Mouse (Mus musculus): ENCODE measurements at regions not wholly inside any gene's neighbourhood (a gene's known extent, or its start where the extent isn't known, plus 50 kb on each side); places are given as distances from the start of the nearest gene placed in this dataset.

DNA sequence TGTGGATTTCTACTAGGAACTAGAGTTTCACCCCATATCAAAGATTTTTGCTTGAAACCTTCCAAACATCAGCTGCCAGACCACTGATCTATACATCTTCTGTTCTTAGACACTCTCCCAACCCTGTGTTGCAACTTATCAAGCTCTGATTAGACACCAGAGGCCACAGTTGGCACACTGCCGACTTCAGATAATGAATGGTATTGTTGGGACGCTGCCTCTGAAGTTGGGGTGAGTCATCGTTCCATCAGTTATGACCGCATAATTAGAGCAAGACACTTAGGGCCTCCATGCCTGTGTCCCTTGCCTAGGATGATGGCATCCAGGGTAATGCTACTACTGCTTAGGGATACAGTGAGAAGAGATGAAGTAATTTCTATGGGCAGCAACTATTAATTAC is 84.3 kb upstream of the Phyhipl start:
- DNase-seq (ENCODE audit: low spot score): no peak

DNA sequence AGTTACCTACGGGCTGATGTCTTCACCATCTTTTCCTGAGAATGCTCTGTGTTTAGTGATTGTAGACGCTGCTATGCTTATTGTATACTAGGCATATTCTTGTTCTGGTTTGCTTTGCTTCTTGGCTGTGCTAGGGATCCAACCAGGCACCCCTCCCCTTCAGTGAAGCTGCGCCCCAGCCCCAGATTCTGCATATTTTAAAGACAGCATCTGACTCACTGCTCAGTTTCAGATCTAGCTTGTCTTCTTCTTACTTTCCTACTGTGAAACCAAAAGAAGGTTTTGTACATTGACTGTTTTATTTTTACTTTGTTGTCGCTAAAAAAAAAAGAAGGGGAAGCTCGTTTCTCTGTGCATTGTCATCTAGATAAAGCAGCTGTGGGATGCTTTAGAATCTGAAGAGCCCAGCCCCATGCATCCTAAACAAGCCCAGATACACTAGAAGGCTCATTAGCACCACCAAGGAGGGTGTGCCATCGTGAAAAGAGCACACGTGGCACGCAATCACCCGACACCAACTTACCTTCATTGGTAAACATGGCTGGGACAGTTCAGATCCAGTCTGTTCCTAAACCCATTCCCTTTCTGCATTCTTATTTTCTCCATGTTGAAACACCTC is 83.7 kb upstream of the Phyhipl start:
- DNase-seq (ENCODE audit: low spot score): no peak

DNA sequence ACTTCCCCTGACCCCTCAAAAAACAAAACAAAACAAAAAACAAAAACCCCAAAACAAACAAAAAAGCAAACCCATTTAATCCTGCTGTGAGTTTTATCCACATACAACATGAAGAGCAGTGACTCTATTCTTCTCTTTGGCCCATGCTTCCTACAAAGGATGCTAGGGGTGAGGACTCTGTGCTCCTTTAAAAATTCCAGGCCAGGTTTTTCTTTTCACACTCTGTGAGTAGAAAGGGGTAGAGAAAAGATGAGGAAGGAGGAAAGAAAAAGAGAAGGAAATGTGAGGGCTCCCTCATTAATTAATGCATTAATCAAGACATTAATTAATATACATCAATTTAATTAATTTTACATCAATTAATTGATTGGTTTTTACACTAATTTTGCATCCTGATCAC is 82.9 kb upstream of the Phyhipl start:
- DNase-seq (ENCODE audit: low spot score): no peak

DNA sequence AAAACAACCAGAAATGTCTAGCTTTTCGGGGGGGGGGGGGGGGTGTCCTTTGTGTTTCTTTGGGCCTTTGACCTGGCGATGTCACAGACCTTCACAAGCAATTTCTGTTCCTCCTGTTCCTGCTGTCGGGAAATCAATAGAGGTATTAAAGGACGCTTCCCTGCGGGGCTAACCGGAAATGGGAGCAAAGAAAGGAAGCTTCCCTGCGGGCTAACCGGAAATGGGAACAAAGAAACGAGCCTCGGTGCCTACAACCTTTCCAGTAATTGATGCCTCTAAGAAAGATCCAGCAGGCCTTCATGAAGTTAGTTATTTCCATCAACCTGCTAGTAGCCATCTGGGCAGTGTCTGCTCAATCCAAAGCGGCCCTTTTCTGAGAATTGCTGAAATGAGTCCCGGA is 78.2 kb upstream of the Phyhipl start:
- DNase-seq (ENCODE audit: low spot score): no peak

DNA sequence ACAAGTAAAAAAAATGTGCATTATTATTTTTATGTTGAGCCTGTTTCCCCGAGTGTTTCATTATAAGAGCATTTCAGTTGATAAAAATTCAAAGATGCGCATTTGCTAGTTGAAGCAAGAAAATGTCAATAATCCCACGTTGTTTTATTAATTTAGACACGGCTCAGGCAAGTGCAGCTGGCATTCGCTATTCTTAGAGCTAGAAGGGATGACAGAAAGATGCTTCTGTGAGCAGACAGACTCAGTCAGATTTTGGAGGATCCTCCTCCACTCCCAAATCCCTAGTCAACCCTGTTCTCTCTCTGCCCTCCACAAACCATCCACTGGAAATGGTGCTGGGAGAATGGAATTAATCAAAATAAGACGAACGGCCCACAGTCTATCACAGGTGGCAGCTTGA is 77.7 kb upstream of the Phyhipl start:
- no peak for DNase-seq (ENCODE audit: low spot score)

DNA sequence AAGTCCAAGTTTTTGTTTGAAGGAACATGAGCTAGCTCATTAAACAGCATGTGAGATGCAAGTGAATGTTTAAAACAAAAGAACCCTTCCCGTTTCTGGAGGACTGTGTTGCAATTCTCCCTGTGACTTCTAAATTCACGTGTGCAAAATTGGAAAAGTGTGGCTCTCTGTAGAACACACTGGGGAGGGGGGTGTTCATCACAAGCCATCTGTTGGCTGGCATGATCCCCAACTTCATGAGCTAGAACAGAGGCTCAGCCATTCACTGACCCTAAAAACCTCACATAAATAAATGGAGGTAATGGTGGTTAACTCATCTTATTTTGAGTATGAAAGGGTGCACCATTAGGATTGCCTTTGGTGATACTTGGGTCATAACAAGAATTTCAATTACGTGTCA is 69.3 kb upstream of the Phyhipl start:
- no peak for DNase-seq (ENCODE audit: low spot score)

DNA sequence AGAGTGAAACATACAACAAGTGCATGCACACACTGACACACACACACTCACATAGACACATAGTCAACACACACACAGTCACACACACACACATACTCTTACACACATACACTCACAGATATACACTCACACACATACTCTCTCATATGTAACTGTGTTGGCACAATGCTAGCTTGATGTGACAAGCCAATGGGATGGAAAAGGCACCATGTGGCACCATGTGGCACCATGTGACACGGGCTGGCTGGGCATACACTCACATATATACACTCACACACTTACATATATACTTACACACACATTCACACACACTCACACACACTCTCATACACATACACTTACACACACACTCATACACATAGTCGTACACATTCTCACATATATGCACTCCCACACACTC is 67.0 kb upstream of the Phyhipl start:
- no peak for DNase-seq (ENCODE audit: low spot score)

DNA sequence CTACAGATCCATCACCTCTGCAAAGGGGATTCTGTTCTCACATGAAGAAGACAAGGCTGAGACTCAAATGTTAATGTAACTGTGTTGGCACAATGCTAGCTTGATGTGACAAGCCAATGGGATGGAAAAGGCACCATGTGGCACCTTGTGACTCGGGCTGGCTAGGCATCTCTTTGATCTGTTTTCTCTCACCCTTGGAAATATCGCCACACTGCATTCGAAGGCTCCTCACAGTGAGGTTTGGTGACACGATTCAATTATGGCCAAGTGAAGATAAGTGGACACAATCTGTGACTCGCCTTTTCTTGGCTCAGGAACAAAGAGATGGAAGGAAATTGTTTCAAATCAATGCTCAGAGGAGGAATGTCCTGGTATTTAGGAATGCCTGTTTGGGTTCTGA is 66.6 kb upstream of the Phyhipl start:
- no peak for DNase-seq (ENCODE audit: low spot score)

DNA sequence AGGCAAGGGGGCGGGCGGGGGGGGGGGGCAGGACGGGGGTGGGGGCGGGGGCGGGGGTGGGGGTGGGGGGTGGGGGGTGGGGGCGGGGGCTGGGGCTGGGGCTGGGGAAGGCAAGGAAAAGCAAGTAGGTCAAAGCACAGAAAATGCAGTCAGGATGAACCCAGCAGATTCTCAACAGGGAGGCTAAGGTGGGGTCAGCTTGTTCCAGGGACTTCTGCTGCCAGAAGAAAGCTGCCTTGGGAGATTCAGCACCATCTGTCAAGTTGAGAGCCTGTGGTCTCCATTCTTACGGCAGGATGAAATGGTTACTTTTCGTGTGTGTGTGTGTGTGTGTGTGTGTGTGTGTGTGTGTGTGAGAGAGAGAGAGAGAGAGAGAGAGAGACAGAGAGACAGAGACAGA is 61.7 kb upstream of the Phyhipl start:
- DNase-seq (ENCODE audit: low spot score): peak; percentile 10

DNA sequence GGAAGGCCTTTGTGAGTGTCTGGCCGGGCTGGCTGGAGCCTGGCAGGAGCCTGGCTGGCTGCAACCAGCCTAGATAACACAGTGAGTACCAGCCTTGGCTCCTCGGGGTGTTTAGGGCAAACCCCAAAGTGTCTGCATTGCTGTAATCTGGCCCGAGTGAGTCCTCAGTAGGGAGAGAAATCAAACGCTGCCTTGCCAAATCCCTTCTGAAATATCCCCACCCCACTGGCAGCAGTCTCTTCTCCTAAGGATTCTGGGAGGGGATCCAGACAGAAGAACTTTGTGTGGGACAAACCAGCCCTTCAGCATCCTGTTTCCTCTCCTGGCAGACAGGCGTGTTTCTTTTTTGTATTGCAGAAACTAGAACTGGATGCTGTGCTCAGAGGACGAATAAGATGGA is 61.3 kb upstream of the Phyhipl start:
- peak; percentile 74 for DNase-seq (ENCODE audit: low spot score)

DNA sequence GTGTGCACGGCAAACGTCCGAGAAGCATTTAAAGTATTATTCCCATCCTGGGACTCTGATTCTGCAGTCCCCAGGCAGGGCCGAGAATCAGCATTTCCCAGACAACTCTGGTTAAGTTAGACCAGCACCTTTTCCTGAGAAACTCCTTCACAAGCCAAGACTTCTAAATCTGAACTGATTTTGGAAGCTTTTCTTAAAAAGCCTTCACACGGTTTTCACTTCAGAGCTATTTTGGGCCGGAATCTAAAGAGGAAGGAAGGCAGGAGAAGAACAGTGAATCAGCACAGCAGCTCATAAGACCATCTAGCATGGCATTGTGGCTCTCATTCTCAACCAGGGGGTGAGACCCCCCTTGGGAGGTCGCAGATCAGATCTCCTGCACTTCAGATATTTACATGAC is 57.5 kb upstream of the Phyhipl start:
- DNase-seq (ENCODE audit: low spot score): no peak

DNA sequence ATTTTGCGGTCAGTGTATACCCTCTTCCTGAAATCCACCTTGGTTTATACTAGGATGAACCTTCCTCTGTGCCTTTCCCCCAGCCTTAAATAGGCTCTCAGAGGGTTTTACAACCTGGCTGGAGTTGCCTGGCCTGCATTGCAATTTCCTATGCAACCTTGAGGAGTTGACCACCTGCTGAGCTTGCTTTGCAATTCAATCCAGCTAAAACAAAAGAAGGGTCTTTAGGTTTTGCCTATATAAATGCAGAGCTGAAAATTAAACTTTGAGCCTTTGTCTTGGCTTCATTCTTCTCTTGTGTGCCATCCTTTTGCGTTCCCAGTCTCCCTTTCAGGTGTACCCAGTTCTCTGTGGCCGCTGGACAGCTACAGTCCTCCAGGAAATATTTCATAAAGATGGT is 53.0 kb upstream of the Phyhipl start:
- DNase-seq (ENCODE audit: low spot score): no peak
